Mouse (Mus musculus): Measurements from ENCODE around the gene Tbc1d17. TPM values are rescaled to one million over a fixed set of nuclear protein-coding genes. Genes with fewer than 3 reads are reported as not detected.

Tbc1d17 gene
- polyA plus RNA-seq, 1 experiment = 44.5 TPM

- no peaks in the 10 kb centered on the region for H3K9me3 ChIP-seq
- H3K4me1 ChIP-seq = peaks cover 72% of the 10 kb centered on the region
- H3K27me3 ChIP-seq (replicated peaks) = no peaks in the 10 kb centered on the region
- peak overlapping the region; percentile 100 for H3K4me3 ChIP-seq (replicated peaks)
- H3K36me3 ChIP-seq (replicated peaks; ENCODE audit: low read length) = peaks cover 65% of the 10 kb centered on the region
- TF ChIP-seq FLI1 (IDR thresholded peaks at IDR 0.05; ENCODE audit: low read length) (no peak), GATA1 (IDR thresholded peaks at IDR 0.05; ENCODE audit: borderline replicate concordance, low read length) (no peak)
These were observed 1.1 kb downstream of the Tbc1d17 start for GRCm38 (mm10) chr7:44847772-44848171.

- H3K27me3 ChIP-seq (replicated peaks) = no peaks in the 10 kb centered on the region
- H3K4me1 ChIP-seq = peaks cover 72% of the 10 kb centered on the region
- H3K36me3 ChIP-seq (replicated peaks; ENCODE audit: low read length) = peaks cover 65% of the 10 kb centered on the region
These were observed 2.1 kb downstream of the Tbc1d17 start for GRCm38 (mm10) chr7:44846804-44847203.

GRCm38 (mm10) chr7:44845006-44845405 lies 3.9 kb downstream of the Tbc1d17 start:
- Histone ChIP-seq H3K27me3 (replicated peaks) (no peaks in the 10 kb centered on the region), H3K4me1 (peaks cover 73% of the 10 kb centered on the region), H3K9me3 (no peaks in the 10 kb centered on the region), H3K4me3 (replicated peaks) (peak overlapping the region; percentile 50), H3K36me3 (replicated peaks; ENCODE audit: low read length) (peaks cover 75% of the 10 kb centered on the region)
- no peak for TF ChIP-seq GATA1 (IDR thresholded peaks at IDR 0.05; ENCODE audit: borderline replicate concordance, low read length)

More at GRCm38 (mm10) chr7:44846804-44847203, 2.1 kb downstream of the Tbc1d17 start:
- Histone ChIP-seq H3K9me3 (no peaks in the 10 kb centered on the region), H3K4me3 (replicated peaks) (peak overlapping the region; percentile 69)
- TF ChIP-seq FLI1 (IDR thresholded peaks at IDR 0.05; ENCODE audit: low read length) (no peak), GATA1 (IDR thresholded peaks at IDR 0.05; ENCODE audit: borderline replicate concordance, low read length) (no peak)

- Histone ChIP-seq H3K27me3 (replicated peaks) (no peaks in the 10 kb centered on the region), H3K4me3 (replicated peaks) (peak overlapping the region; percentile 62), H3K4me1 (peaks cover 88% of the 10 kb centered on the region), H3K36me3 (replicated peaks; ENCODE audit: low read length) (peaks cover 100% of the 10 kb centered on the region), H3K9me3 (peaks cover 2% of the 10 kb centered on the region; the same call in 1 of the 2 replicates)
- TF ChIP-seq FLI1 (IDR thresholded peaks at IDR 0.05; ENCODE audit: low read length) (no peak), GATA1 (IDR thresholded peaks at IDR 0.05; ENCODE audit: borderline replicate concordance, low read length) (no peak)
These were observed 6.9 kb downstream of the Tbc1d17 start for GRCm38 (mm10) chr7:44841825-44842463.

GRCm38 (mm10) chr7:44840426-44840825 lies 8.5 kb downstream of the Tbc1d17 start:
- peaks cover 2% of the 10 kb centered on the region; the same call in 1 of the 2 replicates for H3K9me3 ChIP-seq
- peaks cover 90% of the 10 kb centered on the region for H3K4me1 ChIP-seq
- peaks cover 100% of the 10 kb centered on the region for H3K36me3 ChIP-seq (replicated peaks; ENCODE audit: low read length)
- no peak overlapping the region for H3K4me3 ChIP-seq (replicated peaks)
- no peak for TF ChIP-seq FLI1 (IDR thresholded peaks at IDR 0.05; ENCODE audit: low read length)
- no peak for TF ChIP-seq GATA1 (IDR thresholded peaks at IDR 0.05; ENCODE audit: borderline replicate concordance, low read length)
- H3K27me3 ChIP-seq (replicated peaks) = no peaks in the 10 kb centered on the region

GRCm38 (mm10) chr7:44839491-44840191 lies 9.2 kb downstream of the Tbc1d17 start:
- Histone ChIP-seq H3K36me3 (replicated peaks; ENCODE audit: low read length) (peaks cover 100% of the 10 kb centered on the region), H3K4me1 (peaks cover 92% of the 10 kb centered on the region), H3K9me3 (peaks cover 2% of the 10 kb centered on the region; the same call in 1 of the 2 replicates), H3K27me3 (replicated peaks) (no peaks in the 10 kb centered on the region), H3K4me3 (replicated peaks) (peak overlapping the region; percentile 72)
- TF ChIP-seq FLI1 (IDR thresholded peaks at IDR 0.05; ENCODE audit: low read length) = no peak
- TF ChIP-seq GATA1 (IDR thresholded peaks at IDR 0.05; ENCODE audit: borderline replicate concordance, low read length) = no peak

- peaks cover 100% of the 10 kb centered on the region for H3K36me3 ChIP-seq (replicated peaks; ENCODE audit: low read length)
- H3K4me3 ChIP-seq (replicated peaks) = peak overlapping the region; percentile 72
These were observed 9.7 kb downstream of the Tbc1d17 start for GRCm38 (mm10) chr7:44839171-44839490.

GRCm38 (mm10) chr7:44838073-44838472 lies 10.8 kb downstream of the Tbc1d17 start:
- Histone ChIP-seq H3K4me1 (peaks cover 91% of the 10 kb centered on the region), H3K27me3 (replicated peaks) (no peaks in the 10 kb centered on the region), H3K4me3 (replicated peaks) (no peak overlapping the region), H3K9me3 (peaks cover 2% of the 10 kb centered on the region; the same call in 1 of the 2 replicates), H3K36me3 (replicated peaks; ENCODE audit: low read length) (peaks cover 96% of the 10 kb centered on the region)
- TF ChIP-seq FLI1 (IDR thresholded peaks at IDR 0.05; ENCODE audit: low read length) (no peak), GATA1 (IDR thresholded peaks at IDR 0.05; ENCODE audit: borderline replicate concordance, low read length) (no peak)

More at GRCm38 (mm10) chr7:44839171-44839490, 9.7 kb downstream of the Tbc1d17 start:
- TF ChIP-seq FLI1 (IDR thresholded peaks at IDR 0.05; ENCODE audit: low read length) (no peak), GATA1 (IDR thresholded peaks at IDR 0.05; ENCODE audit: borderline replicate concordance, low read length) (no peak)
- no peaks in the 10 kb centered on the region for H3K27me3 ChIP-seq (replicated peaks)
- peaks cover 2% of the 10 kb centered on the region; the same call in 1 of the 2 replicates for H3K9me3 ChIP-seq
- peaks cover 94% of the 10 kb centered on the region for H3K4me1 ChIP-seq

GRCm38 (mm10) chr7:44836423-44837053 lies 12.3 kb downstream of the Tbc1d17 start:
- Histone ChIP-seq H3K4me1 (peaks cover 86% of the 10 kb centered on the region), H3K36me3 (replicated peaks; ENCODE audit: low read length) (peaks cover 96% of the 10 kb centered on the region), H3K27me3 (replicated peaks) (no peaks in the 10 kb centered on the region), H3K4me3 (replicated peaks) (peak overlapping the region; percentile 42), H3K9me3 (peaks cover 2% of the 10 kb centered on the region; the same call in 1 of the 2 replicates)
- TF ChIP-seq GATA1 (IDR thresholded peaks at IDR 0.05; ENCODE audit: borderline replicate concordance, low read length) = no peak
- TF ChIP-seq FLI1 (IDR thresholded peaks at IDR 0.05; ENCODE audit: low read length) = no peak

Measured in megakaryocyte, embryonic 14.5 days (primary cell).